In the genomic region with DNA sequence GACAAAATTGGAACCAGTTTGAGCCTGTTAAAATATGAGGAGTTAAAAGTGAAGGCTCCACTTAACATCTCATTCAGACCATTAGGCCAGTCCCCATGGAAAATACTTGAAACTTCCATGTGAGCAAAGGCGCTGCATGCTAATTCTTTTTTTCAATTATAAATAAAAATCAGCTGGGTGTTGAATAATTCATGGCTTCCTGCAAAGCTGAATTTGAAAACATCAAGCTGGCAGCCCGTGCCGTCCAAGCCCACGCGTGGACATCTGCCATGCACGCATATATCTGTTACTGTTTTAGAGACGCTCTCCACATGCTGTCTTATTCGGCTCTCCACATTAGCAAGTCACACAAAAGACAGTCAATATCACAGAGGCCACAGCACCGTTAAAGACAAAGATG, we compare ENCODE assay signal across 11 mouse cellular contexts.
DNase-seq lines count a peak whose midpoint lies in the region; ATAC-seq lines count a peak whose summit lies in the region.
"Had no signal": no experiment of that assay in that cellular context is flagged by ENCODE, and none has a peak within 500 bp of the region (broad histone marks: within the 10 kb centered on the region; RNA-seq: fewer than 3 reads in every experiment).

No protein-coding gene starts in this region.

- H3K9ac ChIP-seq in forebrain, embryonic 15.5 days (replicated peaks), result no peak overlapping the region

- 9% methylated on average over 9 of the region's 9 CpGs for WGBS in forebrain, embryonic 15.5 days

- H3K9me3 ChIP-seq in forebrain, embryonic 15.5 days, result no peaks in the 10 kb centered on the region
- H3K9me3 ChIP-seq: megakaryocyte, embryonic 14.5 days had no signal

- H3K27me3 ChIP-seq in forebrain, embryonic 15.5 days, result no peaks in the 10 kb centered on the region
- H3K27me3 ChIP-seq: megakaryocyte, embryonic 14.5 days had no signal

- ATAC-seq in forebrain, embryonic 15.5 days (replicated peaks), result peak; percentile 96

- H3K27ac ChIP-seq in forebrain, embryonic 15.5 days (replicated peaks), result peak overlapping the region; percentile 83
- H3K27ac ChIP-seq: kidney, postnatal 0 days had no signal

- peaks cover 15% of the 10 kb centered on the region for H3K4me1 ChIP-seq in forebrain, embryonic 15.5 days
- H3K4me1 ChIP-seq: megakaryocyte, embryonic 14.5 days had no signal

- no peak overlapping the region for H3K4me3 ChIP-seq in forebrain, embryonic 15.5 days
- H3K4me3 ChIP-seq: megakaryocyte, embryonic 14.5 days had no signal

- no peaks in the 10 kb centered on the region; the same call in 1 of the 2 replicates for H3K36me3 ChIP-seq in forebrain, embryonic 15.5 days

- peak; percentile 77 to 95 for DNase-seq in frontal cortex, postnatal 36 days (ENCODE audit: low spot score in 2 of 2)
- DNase-seq in left cerebral cortex, adult 18-20 months (ENCODE audit: low spot score in 2 of 2), result peak; percentile 84 to 88
- peak; percentile 47 for DNase-seq in retina, embryonic 14.5 days (ENCODE audit: low spot score)
- DNase-seq in spleen, postnatal 4 days (ENCODE audit: low spot score in 2 of 2), result no peak
- no peak for DNase-seq in natural killer cell, adult 2 months (ENCODE audit: low spot score in 2 of 2)
- no peak for DNase-seq in spleen, postnatal 36 days (ENCODE audit: low spot score in 2 of 2)
- DNase-seq: cerebellum, adult 9-11 months; gastrocnemius, postnatal 10 days had no signal

- H3K4me2 ChIP-seq in forebrain, embryonic 15.5 days (replicated peaks), result 0 out of 2 replicates have a peak overlapping the region, but pooled peaks have one; percentile 21

Comparison
In these comparisons a context has a peak if more than half of its experiments do, and no peak if none do; other contexts are left out.
1. DNase-seq: peak in frontal cortex, postnatal 36 days (2 of 2), left cerebral cortex, adult 18-20 months (2 of 2) and retina, embryonic 14.5 days (single experiment); none in spleen, postnatal 4 days (0 of 2), natural killer cell, adult 2 months (0 of 2) and spleen, postnatal 36 days (0 of 2).